Mouse (Mus musculus): ENCODE measurements around the gene Taf11. TPM values are rescaled to one million over a fixed set of nuclear protein-coding genes. Genes with fewer than 3 reads are reported as not detected.

Taf11 gene
- polyA plus RNA-seq, 1 experiment = 30.4 TPM

- no peak overlapping the region for H3K27ac ChIP-seq (ENCODE audit: control insufficient read depth, insufficient read depth, low read depth, low read length)
- no peaks in the 10 kb centered on the region for H3K27me3 ChIP-seq (ENCODE audit: control insufficient read depth, insufficient read depth, low read length)
- no peak for TF ChIP-seq POLR2A (IDR thresholded peaks at IDR 0.05; ENCODE audit: control insufficient read depth, low read depth, low read length)
- TF ChIP-seq CTCF (IDR thresholded peaks at IDR 0.05; ENCODE audit: control insufficient read depth, insufficient read depth, insufficient replicate concordance, low read depth, low read length) = no peak
- H3K4me3 ChIP-seq (ENCODE audit: control insufficient read depth, low read depth, low read length) = no peak overlapping the region
- H3K36me3 ChIP-seq (ENCODE audit: control insufficient read depth, insufficient read depth, low read length) = no peaks in the 10 kb centered on the region
- peaks cover 2% of the 10 kb centered on the region; the same call in 1 of the 2 replicates for H3K4me1 ChIP-seq (ENCODE audit: control insufficient read depth, insufficient read depth, low read length)
Measured at GRCm38 (mm10) chr17:27945546-27946216, 36.0 kb upstream of the Taf11 start.

GRCm38 (mm10) chr17:27942131-27942530, 32.5 kb upstream of the Taf11 start:
- Histone ChIP-seq H3K4me1 (ENCODE audit: control insufficient read depth, insufficient read depth, low read length) (peaks cover 5% of the 10 kb centered on the region; the same call in 1 of the 2 replicates), H3K27me3 (ENCODE audit: control insufficient read depth, insufficient read depth, low read length) (no peaks in the 10 kb centered on the region)
- no peak for TF ChIP-seq POLR2A (IDR thresholded peaks at IDR 0.05; ENCODE audit: control insufficient read depth, low read depth, low read length)
- TF ChIP-seq CTCF (IDR thresholded peaks at IDR 0.05; ENCODE audit: control insufficient read depth, insufficient read depth, insufficient replicate concordance, low read depth, low read length) = no peak

DNA sequence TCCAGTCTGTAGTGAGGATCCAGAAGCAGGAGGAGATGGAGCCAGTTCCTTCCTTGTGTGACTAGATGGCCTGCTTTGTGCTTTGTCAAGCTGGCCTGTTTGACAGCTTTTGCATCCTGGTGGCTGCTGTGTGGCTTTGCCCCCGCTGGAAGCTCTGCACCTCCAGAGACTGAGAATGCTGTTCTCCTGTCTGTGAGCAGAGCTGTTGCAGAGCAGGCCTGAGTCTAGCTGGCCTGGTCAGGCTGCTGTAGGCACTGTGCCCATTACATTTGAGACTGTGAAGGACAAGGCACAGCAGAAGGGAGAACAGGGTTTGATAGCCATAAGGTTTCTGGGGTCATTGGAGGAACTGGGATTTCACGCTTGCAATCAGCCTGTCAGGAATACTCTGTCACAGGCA, 32.1 kb upstream of the Taf11 start:
- H3K36me3 ChIP-seq (ENCODE audit: control insufficient read depth, insufficient read depth, low read length) = no peaks in the 10 kb centered on the region
- no peak overlapping the region for H3K27ac ChIP-seq (ENCODE audit: control insufficient read depth, insufficient read depth, low read depth, low read length)
- no peaks in the 10 kb centered on the region for H3K27me3 ChIP-seq (ENCODE audit: control insufficient read depth, insufficient read depth, low read length)
- TF ChIP-seq CTCF (IDR thresholded peaks at IDR 0.05; ENCODE audit: control insufficient read depth, insufficient read depth, insufficient replicate concordance, low read depth, low read length) (0 out of 2 replicates have a peak, but pooled peaks have one; percentile 9), POLR2A (IDR thresholded peaks at IDR 0.05; ENCODE audit: control insufficient read depth, low read depth, low read length) (no peak)
- no peak overlapping the region for H3K4me3 ChIP-seq (ENCODE audit: control insufficient read depth, low read depth, low read length)
- H3K4me1 ChIP-seq (ENCODE audit: control insufficient read depth, insufficient read depth, low read length) = peaks cover 5% of the 10 kb centered on the region; the same call in 1 of the 2 replicates

More at GRCm38 (mm10) chr17:27942131-27942530, 32.5 kb upstream of the Taf11 start:
- no peaks in the 10 kb centered on the region for H3K36me3 ChIP-seq (ENCODE audit: control insufficient read depth, insufficient read depth, low read length)
- H3K4me3 ChIP-seq (ENCODE audit: control insufficient read depth, low read depth, low read length) = no peak overlapping the region
- H3K27ac ChIP-seq (ENCODE audit: control insufficient read depth, insufficient read depth, low read depth, low read length) = no peak overlapping the region

- no peaks in the 10 kb centered on the region for H3K27me3 ChIP-seq (ENCODE audit: control insufficient read depth, insufficient read depth, low read length)
- H3K4me3 ChIP-seq (ENCODE audit: control insufficient read depth, low read depth, low read length) = no peak overlapping the region
- no peak overlapping the region for H3K27ac ChIP-seq (ENCODE audit: control insufficient read depth, insufficient read depth, low read depth, low read length)
- no peak for TF ChIP-seq POLR2A (IDR thresholded peaks at IDR 0.05; ENCODE audit: control insufficient read depth, low read depth, low read length)
- no peak for TF ChIP-seq CTCF (IDR thresholded peaks at IDR 0.05; ENCODE audit: control insufficient read depth, insufficient read depth, insufficient replicate concordance, low read depth, low read length)
- H3K36me3 ChIP-seq (ENCODE audit: control insufficient read depth, insufficient read depth, low read length) = no peaks in the 10 kb centered on the region
- H3K4me1 ChIP-seq (ENCODE audit: control insufficient read depth, insufficient read depth, low read length) = peaks cover 5% of the 10 kb centered on the region; the same call in 1 of the 2 replicates
Measured at GRCm38 (mm10) chr17:27941178-27941577, 31.5 kb upstream of the Taf11 start.

- Histone ChIP-seq H3K4me3 (ENCODE audit: control insufficient read depth, low read depth, low read length) (no peak overlapping the region), H3K36me3 (ENCODE audit: control insufficient read depth, insufficient read depth, low read length) (no peaks in the 10 kb centered on the region), H3K4me1 (ENCODE audit: control insufficient read depth, insufficient read depth, low read length) (peaks cover 5% of the 10 kb centered on the region; the same call in 1 of the 2 replicates), H3K27ac (ENCODE audit: control insufficient read depth, insufficient read depth, low read depth, low read length) (no peak overlapping the region), H3K27me3 (ENCODE audit: control insufficient read depth, insufficient read depth, low read length) (no peaks in the 10 kb centered on the region)
- no peak for TF ChIP-seq CTCF (IDR thresholded peaks at IDR 0.05; ENCODE audit: control insufficient read depth, insufficient read depth, insufficient replicate concordance, low read depth, low read length)
- TF ChIP-seq POLR2A (IDR thresholded peaks at IDR 0.05; ENCODE audit: control insufficient read depth, low read depth, low read length) = no peak
Measured at GRCm38 (mm10) chr17:27940352-27940751, 30.7 kb upstream of the Taf11 start.

DNA sequence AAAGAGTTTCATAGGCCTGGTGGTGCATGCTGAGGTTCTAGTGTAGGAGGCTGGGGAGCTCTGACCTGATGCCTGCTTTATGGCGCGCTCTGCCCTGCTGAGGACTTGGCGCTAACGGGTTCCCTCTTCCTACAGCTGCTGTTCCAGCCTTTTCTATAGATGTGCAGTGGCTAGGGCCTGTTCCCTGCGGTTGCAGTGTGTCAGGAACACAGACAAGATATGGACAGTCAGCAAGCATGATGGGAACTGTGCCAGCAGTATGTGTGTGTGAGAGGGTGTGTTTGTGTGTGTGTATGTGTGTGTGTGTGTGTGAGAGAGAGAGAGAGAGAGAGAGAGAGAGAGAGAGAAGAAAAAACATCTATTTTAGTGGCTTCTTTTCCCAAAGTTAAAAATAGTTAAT, 29.4 kb upstream of the Taf11 start:
- H3K27me3 ChIP-seq (ENCODE audit: control insufficient read depth, insufficient read depth, low read length) = no peaks in the 10 kb centered on the region
- H3K4me1 ChIP-seq (ENCODE audit: control insufficient read depth, insufficient read depth, low read length) = peaks cover 5% of the 10 kb centered on the region; the same call in 1 of the 2 replicates
- TF ChIP-seq CTCF (IDR thresholded peaks at IDR 0.05; ENCODE audit: control insufficient read depth, insufficient read depth, insufficient replicate concordance, low read depth, low read length) (no peak), POLR2A (IDR thresholded peaks at IDR 0.05; ENCODE audit: control insufficient read depth, low read depth, low read length) (no peak)
- H3K36me3 ChIP-seq (ENCODE audit: control insufficient read depth, insufficient read depth, low read length) = no peaks in the 10 kb centered on the region
- no peak overlapping the region for H3K4me3 ChIP-seq (ENCODE audit: control insufficient read depth, low read depth, low read length)
- no peak overlapping the region for H3K27ac ChIP-seq (ENCODE audit: control insufficient read depth, insufficient read depth, low read depth, low read length)

DNA sequence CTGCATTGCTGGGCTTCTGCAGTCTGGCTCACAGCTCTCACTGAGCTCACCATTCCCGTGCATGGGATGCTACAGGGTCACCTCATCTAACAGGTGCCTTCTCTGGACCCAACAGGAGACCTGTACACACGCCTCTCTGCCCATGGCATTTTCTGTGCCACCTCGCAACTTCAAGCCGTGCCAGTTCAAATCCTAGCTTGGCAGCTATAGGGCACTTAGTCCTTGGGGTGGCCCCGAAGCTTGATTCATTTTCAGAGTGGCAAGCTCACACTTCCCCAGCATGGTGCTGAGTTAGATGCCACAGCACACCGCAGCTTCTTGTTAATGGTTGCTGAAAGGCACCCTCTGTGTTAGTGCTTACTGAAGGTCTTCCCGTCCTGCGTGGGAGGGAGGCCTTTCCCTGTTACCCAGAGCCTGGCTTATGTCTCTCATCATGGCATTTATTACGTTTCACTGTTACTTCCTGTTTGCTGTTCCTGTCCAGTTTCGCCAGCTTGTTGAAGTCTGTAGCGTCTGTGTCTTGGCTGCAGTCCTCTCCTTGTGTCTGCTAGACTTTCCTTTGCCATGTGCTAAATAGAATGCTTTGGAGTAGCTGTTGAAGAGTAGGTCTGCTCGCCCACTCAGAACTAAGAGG, 28.6 kb upstream of the Taf11 start:
- Histone ChIP-seq H3K36me3 (ENCODE audit: control insufficient read depth, insufficient read depth, low read length) (no peaks in the 10 kb centered on the region), H3K4me1 (ENCODE audit: control insufficient read depth, insufficient read depth, low read length) (peaks cover 5% of the 10 kb centered on the region; the same call in 1 of the 2 replicates), H3K27me3 (ENCODE audit: control insufficient read depth, insufficient read depth, low read length) (no peaks in the 10 kb centered on the region), H3K27ac (ENCODE audit: control insufficient read depth, insufficient read depth, low read depth, low read length) (no peak overlapping the region), H3K4me3 (ENCODE audit: control insufficient read depth, low read depth, low read length) (no peak overlapping the region)
- TF ChIP-seq POLR2A (IDR thresholded peaks at IDR 0.05; ENCODE audit: control insufficient read depth, low read depth, low read length) (no peak), CTCF (IDR thresholded peaks at IDR 0.05; ENCODE audit: control insufficient read depth, insufficient read depth, insufficient replicate concordance, low read depth, low read length) (no peak)
